Mouse (Mus musculus) CD4-positive helper T cell, adult 2 months (primary cell): ENCODE data around the gene Ndst2.

Experiments used
- DNase-seq: peaks from one replicate; pipeline ENCODE4 v3.0.0-alpha.2; 2012; ENCODE audit warnings: low read depth, missing footprints, low spot score

The Ndst2 gene

GRCm38 (mm10) chr14:20733952-20734774 lies at the start of gene Ndst2:
Gene Ndst2 (minus strand): TSS chr14:20734562.
- DNase-seq = peak; percentile 90

- DNase-seq = no peak
Observed at GRCm38 (mm10) chr14:20783526-20783925, 49.2 kb upstream of the Ndst2 start.

- no peak for DNase-seq
Observed at GRCm38 (mm10) chr14:20782860-20783259, 48.5 kb upstream of the Ndst2 start.

- no peak for DNase-seq
Observed at GRCm38 (mm10) chr14:20780217-20780616, 45.9 kb upstream of the Ndst2 start.

GRCm38 (mm10) chr14:20778496-20778895 lies 44.1 kb upstream of the Ndst2 start:
- no peak for DNase-seq

- peak; percentile 56 for DNase-seq
Observed at GRCm38 (mm10) chr14:20775661-20776060, 41.3 kb upstream of the Ndst2 start.

GRCm38 (mm10) chr14:20773410-20773809 lies 39.0 kb upstream of the Ndst2 start:
- DNase-seq = no peak

- DNase-seq = no peak
Observed at GRCm38 (mm10) chr14:20772808-20773207, 38.4 kb upstream of the Ndst2 start.

- DNase-seq = no peak
Observed at GRCm38 (mm10) chr14:20771941-20772340, 37.6 kb upstream of the Ndst2 start.

- no peak for DNase-seq
Observed at GRCm38 (mm10) chr14:20768581-20768980, 34.2 kb upstream of the Ndst2 start.

- DNase-seq = no peak
Observed at GRCm38 (mm10) chr14:20767936-20768335, 33.6 kb upstream of the Ndst2 start.

GRCm38 (mm10) chr14:20765642-20766258 lies 31.4 kb upstream of the Ndst2 start:
- peak; percentile 79 for DNase-seq

GRCm38 (mm10) chr14:20764942-20765341 lies 30.6 kb upstream of the Ndst2 start:
- DNase-seq = no peak

- DNase-seq = no peak
Observed at GRCm38 (mm10) chr14:20758768-20759435, 24.5 kb upstream of the Ndst2 start.

GRCm38 (mm10) chr14:20757370-20757907 lies 23.1 kb upstream of the Ndst2 start:
- no peak for DNase-seq

- no peak for DNase-seq
Observed at GRCm38 (mm10) chr14:20753792-20754191, 19.4 kb upstream of the Ndst2 start.

- DNase-seq = no peak
Observed at GRCm38 (mm10) chr14:20750503-20750902, 16.1 kb upstream of the Ndst2 start.

GRCm38 (mm10) chr14:20749494-20750051 lies 15.2 kb upstream of the Ndst2 start:
- DNase-seq = no peak

GRCm38 (mm10) chr14:20748388-20748787 lies 14.0 kb upstream of the Ndst2 start:
- no peak for DNase-seq

GRCm38 (mm10) chr14:20746935-20747334 lies 12.6 kb upstream of the Ndst2 start:
- no peak for DNase-seq

GRCm38 (mm10) chr14:20743614-20744013 lies 9.3 kb upstream of the Ndst2 start:
- no peak for DNase-seq

- DNase-seq = no peak
Observed at GRCm38 (mm10) chr14:20741301-20741700, 6.9 kb upstream of the Ndst2 start.
